Mouse (Mus musculus) liver, embryonic 14.5 days (tissue): ENCODE measurements around the gene Dennd4a. TPM values are rescaled to one million over a fixed set of nuclear protein-coding genes. Genes with fewer than 3 reads are reported as not detected.

Source experiments
- ATAC-seq: fragments of 200-750 bp; cut with Nextera tagmentation; 2 replicates; pipeline ENCODE4 v1.8.0; 2017; ENCODE audit warnings: moderate number of reproducible peaks, mild to moderate bottlenecking, moderate library complexity; ENCODE audit not compliant: insufficient read depth
- DNase-seq, 3 experiments: peaks; one replicate each; pipeline ENCODE4 v3.0.0-alpha.2; 2012 to 2013; ENCODE audit warnings: low read depth in 3 of 3, low spot score in 3 of 3
- H3K27ac ChIP-seq: fragments of 300-500 bp; sonication (generic); 2 replicates; pipeline ENCODE4 v1.5.1; 2014; ENCODE audit warnings: moderate library complexity, mild to moderate bottlenecking, control low read depth, inconsistent platforms
- H3K27me3 ChIP-seq: fragments of 300-500 bp; sonication (generic); 2 replicates; pipeline ENCODE4 v1.6.1; 2014; ENCODE audit warnings: mild to moderate bottlenecking, low read length, moderate library complexity; ENCODE audit not compliant: control insufficient read depth, insufficient read depth
- H3K36me3 ChIP-seq: fragments of 300-500 bp; sonication (generic); replicated peaks from 2 replicates; pipeline ENCODE4 v1.6.1; 2014; ENCODE audit warnings: low read depth; ENCODE audit not compliant: control insufficient read depth, insufficient read depth
- H3K4me1 ChIP-seq, 2 experiments: fragments of 200-500 bp in 1 of 2; fragments of 300-500 bp in 1 of 2; sonication (generic) in 1 of 2; replicated peaks; 2 replicates each; pipeline ENCODE4 v1.6.1; 2012 to 2014; ENCODE audit warnings: antibody characterized with exemption in 1 of 2, inconsistent platforms in 1 of 2, low read length in 1 of 2; ENCODE audit not compliant: control insufficient read depth in 2 of 2, insufficient read depth in 2 of 2
- H3K4me2 ChIP-seq: fragments of 300-500 bp; sonication (generic); 2 replicates; pipeline ENCODE4 v1.6.1; 2014; ENCODE audit warnings: low read depth, mild to moderate bottlenecking, control low read depth, moderate library complexity
- H3K4me3 ChIP-seq, 2 experiments: fragments of 200-500 bp in 1 of 2; fragments of 300-500 bp in 1 of 2; sonication (generic) in 1 of 2; 2 replicates each; pipeline ENCODE4 v1.5.1; 2012 to 2014; ENCODE audit warnings: low read depth in 2 of 2, low read length in 2 of 2, mild to moderate bottlenecking in 2 of 2, control low read depth in 1 of 2, inconsistent platforms in 1 of 2, moderate library complexity in 1 of 2; ENCODE audit not compliant: insufficient read depth in 1 of 2
- H3K9ac ChIP-seq: fragments of 300-500 bp; sonication (generic); replicated peaks from 2 replicates; pipeline ENCODE4 v1.6.1; 2014; ENCODE audit warnings: mild to moderate bottlenecking, control low read depth, moderate library complexity
- H3K9me3 ChIP-seq: fragments of 300-500 bp; sonication (generic); 2 replicates; pipeline ENCODE4 v1.6.1; 2016; ENCODE audit warnings: low read length, mixed read lengths; ENCODE audit not compliant: control insufficient read depth
- CTCF ChIP-seq: IDR thresholded peaks from 2 replicates; pipeline ENCODE4 v1.5.1; 2016; ENCODE audit warnings: antibody characterized with exemption, low read depth, control low read depth
- EP300 ChIP-seq: IDR thresholded peaks from 2 replicates; pipeline ENCODE4 v1.6.1; 2016; ENCODE audit warnings: antibody characterized with exemption, low read depth
- WGBS: fragments of 180-500 bp; shearing (Covaris S2); extraction: QIAGEN DNeasy Blood & Tissue Kit; methylation state at CpG from one replicate; pipeline ENCODE4 v1.1.7; 2014; ENCODE audit not compliant: insufficient replicate concordance; 5-methylcytosine and 5-hydroxymethylcytosine counted together
- polyA plus RNA-seq, 2 experiments: library from polyadenylated mRNA; depleted of rRNA in 1 of 2; stranded (reverse) in 1 of 2; unstranded in 1 of 2; fragments of >200 nt; fragmentation: Nextera tagmentation in 1 of 2; extraction: Ambion mirVana in 1 of 2; gene quantifications; 2 replicates each; pipeline versions ENCODE4 v1.2.1 to v1.2.3; 2012 to 2014

Dennd4a gene
- polyA plus RNA-seq, 2 experiments = 29.3 to 36.1 TPM

GRCm38 (mm10) chr9:64774411-64774811, 36.7 kb upstream of the Dennd4a start:
- peak; percentile 23; the same call in 1 of the 2 replicates for ATAC-seq
- Histone ChIP-seq H3K9me3 (no peaks in the 10 kb centered on the region), H3K27ac (peak overlapping the region; percentile 41), H3K4me3 (no peak overlapping the region), H3K36me3 (no peaks in the 10 kb centered on the region), H3K4me2 (no peak overlapping the region; the same call in 1 of the 2 replicates), H3K27me3 (no peaks in the 10 kb centered on the region), H3K9ac (no peak overlapping the region), H3K4me1 (peaks cover 0 to 13% of the 10 kb centered on the region in 2 experiments; a peak in 2 of 4 replicates)
- no peak for TF ChIP-seq CTCF
- TF ChIP-seq EP300 = no peak
- WGBS = 60% methylated on average over 5 of the region's 5 CpGs
- no peak for DNase-seq

DNA sequence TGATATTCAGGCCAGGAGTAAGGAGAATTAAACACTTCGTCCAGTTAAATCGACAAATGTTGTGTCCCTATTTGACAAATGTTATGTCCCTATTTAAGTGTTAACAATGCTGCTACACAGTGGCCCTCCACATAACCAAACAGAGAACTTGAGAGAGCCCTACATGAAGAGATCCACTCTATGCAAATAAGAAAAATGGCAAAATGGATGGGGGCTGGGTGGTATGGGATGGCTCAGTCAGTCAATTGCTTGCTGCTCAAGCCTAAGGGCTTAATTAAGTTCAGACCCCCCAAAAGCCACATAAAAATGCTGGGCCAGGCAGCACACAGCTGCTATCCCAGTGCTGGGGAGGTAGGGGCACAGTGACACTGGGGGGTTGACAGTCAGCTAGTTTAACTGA, 36.3 kb upstream of the Dennd4a start:
- Histone ChIP-seq H3K4me2 (no peak overlapping the region), H3K4me1 (peaks cover 0 to 14% of the 10 kb centered on the region in 2 experiments; a peak in 2 of 4 replicates), H3K36me3 (no peaks in the 10 kb centered on the region), H3K9ac (no peak overlapping the region), H3K4me3 (no peak overlapping the region), H3K27ac (peak overlapping the region; percentile 5; the same call in 1 of the 2 replicates), H3K27me3 (no peaks in the 10 kb centered on the region), H3K9me3 (no peaks in the 10 kb centered on the region)
- ATAC-seq (no peak), DNase-seq (no peak)
- TF ChIP-seq EP300 (no peak), CTCF (no peak)
- WGBS = 77% methylated on average over 2 of the region's 2 CpGs

GRCm38 (mm10) chr9:64775491-64775890, 35.6 kb upstream of the Dennd4a start:
- Histone ChIP-seq H3K27me3 (no peaks in the 10 kb centered on the region), H3K4me1 (peaks cover 0 to 13% of the 10 kb centered on the region in 2 experiments; a peak in 2 of 4 replicates), H3K4me2 (no peak overlapping the region), H3K27ac (no peak overlapping the region), H3K4me3 (no peak overlapping the region), H3K9ac (no peak overlapping the region), H3K36me3 (no peaks in the 10 kb centered on the region), H3K9me3 (no peaks in the 10 kb centered on the region)
- 39% methylated on average over 4 of the region's 4 CpGs for WGBS
- ATAC-seq = no peak
- DNase-seq = no peak
- TF ChIP-seq EP300 (no peak), CTCF (no peak)

DNA sequence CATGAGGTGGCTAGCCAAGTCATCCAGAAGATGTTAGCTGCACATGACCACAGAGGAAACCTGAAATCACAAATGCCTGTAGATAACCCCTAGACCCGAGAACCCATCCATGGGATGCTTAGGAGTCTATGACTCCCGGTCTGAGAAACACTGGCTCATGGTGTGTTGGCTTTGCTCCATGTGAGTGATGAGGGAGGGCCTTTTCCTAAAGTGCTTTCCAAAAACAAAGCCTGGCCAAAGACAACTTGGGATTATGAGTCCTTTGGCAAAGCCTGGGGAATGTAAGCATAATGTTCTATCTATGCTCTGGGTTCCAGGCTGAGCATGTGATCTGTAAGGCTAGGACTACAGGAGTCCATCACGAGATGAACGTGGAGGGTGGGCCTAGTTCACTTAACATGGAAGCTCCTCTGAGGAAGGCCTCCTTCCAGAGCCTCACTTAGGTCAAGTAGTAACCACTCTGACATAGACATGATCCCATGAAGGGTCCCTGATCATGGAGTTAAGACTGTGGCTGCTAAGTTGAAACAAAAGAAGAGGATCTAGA, 33.6 kb upstream of the Dennd4a start:
- Histone ChIP-seq H3K9ac (no peak overlapping the region), H3K4me2 (no peak overlapping the region), H3K9me3 (no peaks in the 10 kb centered on the region), H3K27ac (no peak overlapping the region), H3K4me1 (peaks cover 0 to 10% of the 10 kb centered on the region in 2 experiments; a peak in 2 of 4 replicates), H3K36me3 (no peaks in the 10 kb centered on the region), H3K27me3 (no peaks in the 10 kb centered on the region), H3K4me3 (no peak overlapping the region)
- WGBS = 71% methylated on average over 4 of the region's 4 CpGs
- ATAC-seq (no peak), DNase-seq (no peak)
- TF ChIP-seq CTCF (no peak), EP300 (no peak)

DNA sequence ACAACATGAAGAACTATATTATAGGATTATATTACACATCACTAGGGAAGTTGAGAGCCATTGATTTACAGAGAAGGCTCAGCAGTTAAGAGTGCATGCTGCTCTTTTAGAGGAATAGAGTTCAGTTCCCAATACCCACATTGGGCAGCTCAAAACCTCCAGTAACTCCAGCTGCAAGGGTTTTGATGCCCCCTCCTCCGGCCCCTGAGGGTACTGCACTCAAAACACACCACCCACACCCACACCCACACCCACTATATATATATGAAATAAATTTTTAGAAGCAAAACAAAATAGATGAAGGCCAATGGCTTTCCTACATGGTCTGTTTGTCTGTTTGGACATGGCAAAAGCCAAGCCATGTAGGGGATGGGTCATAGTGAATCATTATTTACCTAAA, 33.0 kb upstream of the Dennd4a start:
- WGBS = 71% methylated on average over 1 of the region's 1 CpGs
- no peak for ATAC-seq
- Histone ChIP-seq H3K4me2 (no peak overlapping the region), H3K9ac (no peak overlapping the region), H3K27ac (no peak overlapping the region), H3K9me3 (no peaks in the 10 kb centered on the region), H3K27me3 (no peaks in the 10 kb centered on the region), H3K4me1 (peaks cover 0 to 10% of the 10 kb centered on the region in 2 experiments; a peak in 2 of 4 replicates), H3K4me3 (no peak overlapping the region), H3K36me3 (no peaks in the 10 kb centered on the region)
- TF ChIP-seq EP300 (no peak), CTCF (0 out of 2 replicates have a peak, but pooled peaks have one; percentile 17)
- no peak for DNase-seq
